Mouse (Mus musculus) forebrain, embryonic 12.5 days (tissue): ENCODE measurements at regions not wholly inside any gene's neighbourhood (a gene's known extent, or its start where the extent isn't known, plus 50 kb on each side); places are given as distances from the start of the nearest gene placed in this dataset.

Source experiments
- ATAC-seq: fragments of 200-750 bp; cut with Nextera tagmentation; 2 replicates; pipeline ENCODE4 v1.8.0; 2017; ENCODE audit warnings: moderate TSS enrichment; ENCODE audit not compliant: low FRiP score
- H3K27ac ChIP-seq: fragments of 300-500 bp; sonication (generic); 2 replicates; pipeline ENCODE4 v1.5.1; 2016; ENCODE audit warnings: mild to moderate bottlenecking
- H3K27me3 ChIP-seq: fragments of 300-500 bp; sonication (generic); 2 replicates; pipeline ENCODE4 v1.6.1; 2016; ENCODE audit warnings: mild to moderate bottlenecking
- H3K36me3 ChIP-seq: fragments of 300-500 bp; sonication (generic); replicated peaks from 2 replicates; pipeline ENCODE4 v1.6.1; 2016; ENCODE audit warnings: mild to moderate bottlenecking
- H3K4me1 ChIP-seq: fragments of 300-500 bp; sonication (generic); 2 replicates; pipeline ENCODE4 v1.6.1; 2016
- H3K4me2 ChIP-seq: fragments of 300-500 bp; sonication (generic); 2 replicates; pipeline ENCODE4 v1.6.1; 2016; ENCODE audit warnings: mild to moderate bottlenecking, moderate library complexity
- H3K4me3 ChIP-seq: fragments of 300-500 bp; sonication (generic); replicated peaks from 2 replicates; pipeline ENCODE4 v1.5.1; 2016; ENCODE audit warnings: mild to moderate bottlenecking
- H3K9ac ChIP-seq: fragments of 300-500 bp; sonication (generic); 2 replicates; pipeline ENCODE4 v1.6.1; 2016; ENCODE audit warnings: mild to moderate bottlenecking
- H3K9me3 ChIP-seq: fragments of 300-500 bp; sonication (generic); 2 replicates; pipeline ENCODE4 v1.6.1; 2016
- WGBS: fragments of 180-500 bp; shearing (Covaris S2); methylation state at CpG from one replicate; pipeline ENCODE4 v1.1.7; 2016; 5-methylcytosine and 5-hydroxymethylcytosine counted together

- Histone ChIP-seq H3K36me3 (no peaks in the 10 kb centered on the region), H3K4me2 (no peak overlapping the region), H3K9me3 (no peaks in the 10 kb centered on the region), H3K27ac (no peak overlapping the region), H3K4me1 (no peaks in the 10 kb centered on the region), H3K27me3 (peaks cover 3% of the 10 kb centered on the region; the same call in 1 of the 2 replicates), H3K4me3 (no peak overlapping the region), H3K9ac (no peak overlapping the region)
- WGBS = 89% methylated on average over 9 of the region's 9 CpGs
- ATAC-seq = no peak
Observed at GRCm38 (mm10) chr2:159997395-159997794, 336.6 kb downstream of the Gm826 start.

GRCm38 (mm10) chr2:159994490-159994889 is 339.5 kb downstream of the Gm826 start:
- Histone ChIP-seq H3K4me2 (no peak overlapping the region), H3K27me3 (peaks cover 3% of the 10 kb centered on the region; the same call in 1 of the 2 replicates), H3K4me1 (no peaks in the 10 kb centered on the region), H3K4me3 (no peak overlapping the region), H3K9ac (no peak overlapping the region), H3K9me3 (no peaks in the 10 kb centered on the region), H3K36me3 (no peaks in the 10 kb centered on the region), H3K27ac (no peak overlapping the region)
- no peak for ATAC-seq
- 74% methylated on average over 3 of the region's 3 CpGs for WGBS

- Histone ChIP-seq H3K9me3 (no peaks in the 10 kb centered on the region), H3K4me1 (no peaks in the 10 kb centered on the region), H3K4me2 (no peak overlapping the region), H3K9ac (no peak overlapping the region), H3K36me3 (no peaks in the 10 kb centered on the region), H3K27ac (no peak overlapping the region), H3K4me3 (no peak overlapping the region), H3K27me3 (no peaks in the 10 kb centered on the region)
- no peak for ATAC-seq
- WGBS = 77% methylated on average over 7 of the region's 7 CpGs
Observed at GRCm38 (mm10) chr2:159986719-159987118, 347.2 kb downstream of the Gm826 start.

- H3K27ac ChIP-seq = no peak overlapping the region
- H3K4me1 ChIP-seq = no peaks in the 10 kb centered on the region
- H3K4me3 ChIP-seq = no peak overlapping the region
- ATAC-seq = no peak
- no peak overlapping the region for H3K4me2 ChIP-seq
- no peaks in the 10 kb centered on the region for H3K36me3 ChIP-seq
- no peaks in the 10 kb centered on the region for H3K9me3 ChIP-seq
- 88% methylated on average over 3 of the region's 3 CpGs for WGBS
- H3K27me3 ChIP-seq = no peaks in the 10 kb centered on the region
- H3K9ac ChIP-seq = no peak overlapping the region
Observed at GRCm38 (mm10) chr2:159981694-159982093, 352.3 kb downstream of the Gm826 start.

DNA sequence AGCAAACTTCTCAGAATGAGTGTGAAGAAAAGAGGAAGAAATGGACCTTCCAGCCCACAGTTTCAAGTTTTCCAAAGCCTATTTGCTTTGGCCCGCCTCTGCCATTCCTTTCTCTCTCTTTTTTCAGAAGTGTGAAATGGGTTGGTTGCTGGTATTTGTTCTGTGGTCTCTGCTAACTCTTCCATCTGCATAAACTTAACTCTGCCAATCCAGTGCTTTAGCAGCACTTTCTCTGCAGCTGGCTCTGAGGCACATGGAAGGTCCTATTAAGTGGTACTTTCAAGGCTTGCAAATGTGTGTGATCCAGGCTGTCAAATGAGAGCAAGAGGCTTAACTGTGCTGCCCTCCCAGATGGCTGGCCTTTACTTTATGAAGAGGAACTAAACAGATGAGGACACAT is 383.6 kb downstream of the Gm826 start:
- Histone ChIP-seq H3K9me3 (no peaks in the 10 kb centered on the region), H3K27ac (no peak overlapping the region), H3K4me2 (no peak overlapping the region), H3K4me3 (no peak overlapping the region), H3K4me1 (no peaks in the 10 kb centered on the region), H3K36me3 (no peaks in the 10 kb centered on the region), H3K9ac (no peak overlapping the region), H3K27me3 (no peaks in the 10 kb centered on the region)
- no peak for ATAC-seq
- WGBS = 88% methylated on average over 1 of the region's 1 CpGs

GRCm38 (mm10) chr2:159949046-159949445 is 384.9 kb downstream of the Gm826 start:
- H3K36me3 ChIP-seq = no peaks in the 10 kb centered on the region
- H3K27ac ChIP-seq = no peak overlapping the region
- no peaks in the 10 kb centered on the region for H3K9me3 ChIP-seq
- H3K27me3 ChIP-seq = no peaks in the 10 kb centered on the region
- no peak for ATAC-seq
- WGBS = 85% methylated on average over 4 of the region's 4 CpGs
- no peaks in the 10 kb centered on the region for H3K4me1 ChIP-seq
- H3K4me2 ChIP-seq = no peak overlapping the region
- no peak overlapping the region for H3K4me3 ChIP-seq
- H3K9ac ChIP-seq = no peak overlapping the region

DNA sequence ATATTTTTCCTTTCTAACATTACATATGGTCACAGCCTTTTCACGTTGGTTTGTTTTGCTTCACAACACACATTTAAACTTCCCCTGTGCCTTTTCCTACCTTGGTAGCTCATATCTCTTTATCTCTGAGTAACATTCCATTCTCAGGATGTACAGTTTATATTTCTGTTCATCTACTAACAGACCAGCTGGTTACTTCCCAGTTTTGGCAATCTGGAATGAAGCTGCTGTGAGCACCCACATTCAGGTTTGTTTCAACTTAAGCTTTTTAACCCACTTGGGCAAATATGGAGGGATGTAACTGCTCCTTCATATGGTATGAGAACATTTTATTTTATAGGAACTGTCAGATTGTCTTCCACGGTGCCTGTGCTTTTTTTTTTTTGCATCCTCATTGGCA is 403.2 kb downstream of the Gm826 start:
- Histone ChIP-seq H3K4me2 (no peak overlapping the region), H3K9me3 (no peaks in the 10 kb centered on the region), H3K27me3 (no peaks in the 10 kb centered on the region), H3K36me3 (no peaks in the 10 kb centered on the region), H3K4me3 (no peak overlapping the region), H3K27ac (no peak overlapping the region), H3K4me1 (no peaks in the 10 kb centered on the region), H3K9ac (no peak overlapping the region)
- ATAC-seq = no peak
- 90% methylated on average over 2 of the region's 2 CpGs for WGBS

DNA sequence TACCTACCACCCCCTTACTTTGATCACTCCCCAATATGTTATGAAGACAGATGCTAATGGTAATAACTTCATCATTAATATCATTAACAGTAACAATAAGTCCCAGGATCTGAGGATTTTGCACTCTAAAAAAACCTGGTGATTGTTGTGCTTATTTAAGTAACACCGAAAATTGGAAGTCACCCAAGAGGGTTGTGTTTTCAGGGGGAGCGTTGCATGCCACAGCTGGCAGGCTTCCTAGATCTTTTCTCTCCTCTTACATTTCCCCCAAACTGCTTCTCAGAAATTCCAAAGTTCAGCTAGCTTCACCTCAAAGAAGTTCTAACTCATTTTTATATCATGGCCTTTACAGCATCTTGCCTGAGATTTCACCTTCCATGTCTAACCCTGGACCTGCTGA is 444.3 kb downstream of the Gm826 start:
- no peak overlapping the region for H3K9ac ChIP-seq
- H3K4me1 ChIP-seq = no peaks in the 10 kb centered on the region
- H3K4me2 ChIP-seq = no peak overlapping the region
- no peaks in the 10 kb centered on the region for H3K9me3 ChIP-seq
- H3K27ac ChIP-seq = no peak overlapping the region
- H3K27me3 ChIP-seq = no peaks in the 10 kb centered on the region
- no peaks in the 10 kb centered on the region for H3K36me3 ChIP-seq
- 84% methylated on average over 2 of the region's 2 CpGs for WGBS
- no peak for ATAC-seq
- no peak overlapping the region for H3K4me3 ChIP-seq

DNA sequence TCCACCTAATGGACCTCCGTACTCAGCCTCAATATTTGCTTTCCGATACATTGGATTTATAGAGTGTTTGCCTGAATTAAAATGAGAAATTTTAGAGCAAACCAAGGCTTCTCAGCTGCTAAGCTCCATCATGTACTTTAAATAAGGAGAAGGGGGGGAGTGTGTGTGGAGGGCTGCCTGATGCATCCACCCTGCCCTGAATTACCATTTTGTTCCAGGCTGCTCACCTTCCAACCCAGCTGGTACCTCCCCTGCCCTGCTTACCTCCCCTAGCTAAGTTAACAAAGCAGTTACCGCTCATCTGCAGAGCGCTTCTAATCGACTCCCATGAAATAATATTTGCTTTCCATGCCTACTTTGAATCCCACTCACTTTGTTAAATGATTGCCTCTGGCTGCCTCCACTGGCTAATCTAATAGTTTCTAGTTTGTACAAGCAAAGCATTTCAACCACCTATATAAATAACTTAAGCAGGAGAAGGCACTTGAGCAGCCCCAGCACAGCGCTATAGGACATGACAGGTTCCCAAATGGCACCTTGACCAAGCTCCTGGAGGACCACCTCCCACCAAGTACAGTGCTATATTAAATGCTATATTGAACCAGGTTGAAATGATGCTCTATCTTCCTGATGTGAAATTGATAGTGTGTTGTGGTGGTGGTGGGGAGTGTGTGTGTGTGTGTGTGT is 449.0 kb downstream of the Gm826 start:
- Histone ChIP-seq H3K9me3 (no peaks in the 10 kb centered on the region), H3K4me3 (no peak overlapping the region), H3K9ac (no peak overlapping the region), H3K27ac (no peak overlapping the region), H3K27me3 (no peaks in the 10 kb centered on the region), H3K4me2 (no peak overlapping the region), H3K4me1 (no peaks in the 10 kb centered on the region), H3K36me3 (no peaks in the 10 kb centered on the region)
- 91% methylated on average over 6 of the region's 6 CpGs for WGBS
- no peak for ATAC-seq

DNA sequence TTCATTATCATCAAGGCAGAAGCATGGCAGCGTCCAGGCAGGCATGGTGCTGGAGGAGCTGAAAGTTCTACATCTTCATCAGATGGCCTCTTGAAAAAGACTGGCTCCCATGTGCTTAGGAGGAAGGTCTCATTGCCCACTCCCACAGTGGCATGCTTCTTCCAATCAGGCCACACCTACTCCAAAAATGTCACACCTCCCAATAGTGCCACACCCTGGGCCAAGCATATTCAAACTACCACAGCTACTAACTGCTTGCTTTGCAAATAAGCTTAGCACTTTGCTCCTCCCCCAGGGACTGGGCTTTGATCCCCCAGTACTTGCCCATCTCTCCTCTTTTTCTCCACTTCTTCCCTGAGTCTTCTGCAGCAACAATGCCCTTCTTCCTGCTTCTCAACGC is 467.0 kb downstream of the Gm826 start:
- H3K27me3 ChIP-seq = no peaks in the 10 kb centered on the region
- H3K36me3 ChIP-seq = no peaks in the 10 kb centered on the region
- no peaks in the 10 kb centered on the region for H3K9me3 ChIP-seq
- 76% methylated on average over 2 of the region's 2 CpGs for WGBS
- H3K27ac ChIP-seq = no peak overlapping the region
- H3K4me3 ChIP-seq = no peak overlapping the region
- no peak for ATAC-seq
- H3K9ac ChIP-seq = no peak overlapping the region
- no peaks in the 10 kb centered on the region for H3K4me1 ChIP-seq
- no peak overlapping the region for H3K4me2 ChIP-seq

DNA sequence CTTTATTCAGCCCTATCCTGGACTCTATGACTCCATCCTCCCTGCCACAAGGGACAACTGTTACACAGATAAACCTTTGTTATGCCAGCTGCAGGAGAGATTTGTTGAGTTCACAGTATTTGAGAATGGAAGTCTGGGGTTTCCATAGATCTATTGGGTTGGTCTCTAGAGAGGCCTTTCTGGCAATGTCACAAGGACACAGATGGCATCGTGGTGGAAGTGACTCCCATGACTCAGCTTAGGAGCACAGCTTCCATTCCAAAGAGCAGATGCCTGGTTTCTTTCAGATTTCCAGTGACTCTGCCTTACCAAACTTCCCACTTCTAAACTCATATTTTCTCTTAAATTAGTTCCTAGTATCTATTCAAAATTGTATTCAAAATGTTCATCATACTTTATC is 467.6 kb downstream of the Gm826 start:
- no peak overlapping the region for H3K4me2 ChIP-seq
- 80% methylated on average over 1 of the region's 1 CpGs for WGBS
- no peaks in the 10 kb centered on the region for H3K4me1 ChIP-seq
- no peak for ATAC-seq
- no peak overlapping the region for H3K27ac ChIP-seq
- no peaks in the 10 kb centered on the region for H3K9me3 ChIP-seq
- no peak overlapping the region for H3K4me3 ChIP-seq
- H3K36me3 ChIP-seq = no peaks in the 10 kb centered on the region
- H3K9ac ChIP-seq = no peak overlapping the region
- no peaks in the 10 kb centered on the region for H3K27me3 ChIP-seq

GRCm38 (mm10) chr2:159863185-159863584 is 470.8 kb downstream of the Gm826 start:
- Histone ChIP-seq H3K4me3 (no peak overlapping the region), H3K27me3 (no peaks in the 10 kb centered on the region), H3K27ac (no peak overlapping the region), H3K9ac (no peak overlapping the region), H3K4me1 (no peaks in the 10 kb centered on the region), H3K36me3 (no peaks in the 10 kb centered on the region), H3K9me3 (no peaks in the 10 kb centered on the region), H3K4me2 (no peak overlapping the region)
- WGBS = 90% methylated on average over 1 of the region's 1 CpGs
- ATAC-seq = no peak

- Histone ChIP-seq H3K27ac (no peak overlapping the region), H3K4me3 (no peak overlapping the region), H3K4me1 (no peaks in the 10 kb centered on the region), H3K36me3 (no peaks in the 10 kb centered on the region), H3K27me3 (no peaks in the 10 kb centered on the region), H3K9me3 (no peaks in the 10 kb centered on the region), H3K4me2 (no peak overlapping the region), H3K9ac (no peak overlapping the region)
- 84% methylated on average over 5 of the region's 5 CpGs for WGBS
- ATAC-seq = no peak
Observed at GRCm38 (mm10) chr2:159853891-159854665, 479.9 kb downstream of the Gm826 start.
